Mouse (Mus musculus): ENCODE results near the gene Sf3a3. TPM values are rescaled to one million over a fixed set of nuclear protein-coding genes. Genes with fewer than 3 reads are reported as not detected.

The Sf3a3 gene
- polyA plus RNA-seq, 1 experiment from 2014 or later, result 145 TPM

- 74% methylated on average over 1 of the region's 1 CpGs for WGBS
- 0 out of 2 replicates have a peak, but pooled peaks cover 3% of the 10 kb centered on the region for H3K4me1 ChIP-seq (ENCODE audit: control insufficient read depth, insufficient read depth, low read length)
- no peak overlapping the region for H3K4me2 ChIP-seq (replicated peaks; ENCODE audit: low read depth, low read length)
- H3K9ac ChIP-seq (replicated peaks; ENCODE audit: low read depth, low read length), result no peak overlapping the region
- no peaks in the 10 kb centered on the region for H3K27me3 ChIP-seq (ENCODE audit: control insufficient read depth, insufficient read depth, low read length)
- no peaks in the 10 kb centered on the region for H3K9me3 ChIP-seq (ENCODE audit: control insufficient read depth, low read depth, low read length)
- H3K27ac ChIP-seq (ENCODE audit: low read length), result no peak overlapping the region
- no peaks in the 10 kb centered on the region for H3K36me3 ChIP-seq (ENCODE audit: control insufficient read depth, insufficient read depth, low read length)
- ATAC-seq (ENCODE audit: insufficient number of reproducible peaks, insufficient read depth, low FRiP score, low read depth), result no peak
- no peak overlapping the region for H3K4me3 ChIP-seq (ENCODE audit: low read depth, low read length)
Measured at GRCm38 (mm10) chr4:124738783-124739182, 24.2 kb downstream of the Sf3a3 start.

GRCm38 (mm10) chr4:124741376-124742343 lies 27.1 kb downstream of the Sf3a3 start, which contains the start of gene Inpp5b:
Inpp5b (plus strand) TSS chr4:124741850.
- Histone ChIP-seq H3K4me1 (ENCODE audit: control insufficient read depth, insufficient read depth, low read length) (0 out of 2 replicates have a peak, but pooled peaks cover 3% of the 10 kb centered on the region), H3K27me3 (ENCODE audit: control insufficient read depth, insufficient read depth, low read length) (no peaks in the 10 kb centered on the region), H3K4me3 (ENCODE audit: low read depth, low read length) (peak within 1 kb of the TSS; percentile 57), H3K9ac (replicated peaks; ENCODE audit: low read depth, low read length) (peak within 1 kb of the TSS; percentile 48), H3K4me2 (replicated peaks; ENCODE audit: low read depth, low read length) (peak within 1 kb of the TSS; percentile 57), H3K27ac (ENCODE audit: low read length) (no peak within 1 kb of the TSS), H3K9me3 (ENCODE audit: control insufficient read depth, low read depth, low read length) (no peaks in the 10 kb centered on the region), H3K36me3 (ENCODE audit: control insufficient read depth, insufficient read depth, low read length) (peaks cover 3% of the 10 kb centered on the region; the same call in 1 of the 2 replicates)
- peak; percentile 91; the same call in 1 of the 2 replicates for ATAC-seq (ENCODE audit: insufficient number of reproducible peaks, insufficient read depth, low FRiP score, low read depth)
- WGBS, result 14% methylated on average over 25 of the region's 25 CpGs

GRCm38 (mm10) chr4:124742839-124743238 lies 28.3 kb downstream of the Sf3a3 start:
- H3K4me1 ChIP-seq (ENCODE audit: control insufficient read depth, insufficient read depth, low read length), result 0 out of 2 replicates have a peak, but pooled peaks cover 3% of the 10 kb centered on the region
- no peak for ATAC-seq (ENCODE audit: insufficient number of reproducible peaks, insufficient read depth, low FRiP score, low read depth)
- no peaks in the 10 kb centered on the region for H3K9me3 ChIP-seq (ENCODE audit: control insufficient read depth, low read depth, low read length)
- WGBS, result 88% methylated on average over 11 of the region's 11 CpGs
- no peak overlapping the region for H3K27ac ChIP-seq (ENCODE audit: low read length)
- no peak overlapping the region for H3K4me2 ChIP-seq (replicated peaks; ENCODE audit: low read depth, low read length)
- no peaks in the 10 kb centered on the region for H3K27me3 ChIP-seq (ENCODE audit: control insufficient read depth, insufficient read depth, low read length)
- no peak overlapping the region for H3K4me3 ChIP-seq (ENCODE audit: low read depth, low read length)
- peaks cover 3% of the 10 kb centered on the region; the same call in 1 of the 2 replicates for H3K36me3 ChIP-seq (ENCODE audit: control insufficient read depth, insufficient read depth, low read length)
- H3K9ac ChIP-seq (replicated peaks; ENCODE audit: low read depth, low read length), result no peak overlapping the region

DNA sequence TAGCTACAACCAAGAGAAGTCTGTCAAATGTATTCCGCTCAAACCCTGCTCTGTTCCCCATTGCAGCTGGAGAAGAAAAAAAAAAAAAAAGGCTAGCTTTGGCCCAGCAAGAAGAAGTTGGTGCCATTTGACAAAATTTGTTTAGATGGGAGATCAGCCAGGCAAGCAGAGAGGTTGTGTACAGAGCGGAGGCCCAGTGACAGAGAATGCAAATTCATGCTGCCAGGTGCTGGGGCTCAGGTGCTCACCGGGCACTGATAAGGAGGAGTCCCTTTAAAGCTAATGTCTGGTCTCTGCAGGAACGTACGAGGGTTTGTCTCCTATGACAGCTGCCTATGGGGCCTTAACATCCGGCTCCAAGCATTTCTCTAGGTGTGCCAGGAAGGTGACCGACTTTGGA lies 32.0 kb downstream of the Sf3a3 start:
- Histone ChIP-seq H3K4me1 (ENCODE audit: control insufficient read depth, insufficient read depth, low read length) (peaks cover 4% of the 10 kb centered on the region; the same call in 1 of the 2 replicates), H3K27me3 (ENCODE audit: control insufficient read depth, insufficient read depth, low read length) (no peaks in the 10 kb centered on the region), H3K9ac (replicated peaks; ENCODE audit: low read depth, low read length) (no peak overlapping the region), H3K36me3 (ENCODE audit: control insufficient read depth, insufficient read depth, low read length) (peaks cover 3% of the 10 kb centered on the region; the same call in 1 of the 2 replicates), H3K27ac (ENCODE audit: low read length) (no peak overlapping the region), H3K9me3 (ENCODE audit: control insufficient read depth, low read depth, low read length) (no peaks in the 10 kb centered on the region), H3K4me2 (replicated peaks; ENCODE audit: low read depth, low read length) (no peak overlapping the region), H3K4me3 (ENCODE audit: low read depth, low read length) (no peak overlapping the region)
- WGBS, result 68% methylated on average over 7 of the region's 7 CpGs
- no peak for ATAC-seq (ENCODE audit: insufficient number of reproducible peaks, insufficient read depth, low FRiP score, low read depth)

GRCm38 (mm10) chr4:124747851-124748250 lies 33.3 kb downstream of the Sf3a3 start:
- 54% methylated on average over 4 of the region's 4 CpGs for WGBS
- Histone ChIP-seq H3K9me3 (ENCODE audit: control insufficient read depth, low read depth, low read length) (no peaks in the 10 kb centered on the region), H3K27ac (ENCODE audit: low read length) (no peak overlapping the region), H3K4me3 (ENCODE audit: low read depth, low read length) (no peak overlapping the region), H3K4me2 (replicated peaks; ENCODE audit: low read depth, low read length) (no peak overlapping the region), H3K36me3 (ENCODE audit: control insufficient read depth, insufficient read depth, low read length) (peaks cover 3% of the 10 kb centered on the region; the same call in 1 of the 2 replicates), H3K27me3 (ENCODE audit: control insufficient read depth, insufficient read depth, low read length) (no peaks in the 10 kb centered on the region), H3K4me1 (ENCODE audit: control insufficient read depth, insufficient read depth, low read length) (peaks cover 13% of the 10 kb centered on the region), H3K9ac (replicated peaks; ENCODE audit: low read depth, low read length) (no peak overlapping the region)
- ATAC-seq (ENCODE audit: insufficient number of reproducible peaks, insufficient read depth, low FRiP score, low read depth), result no peak

DNA sequence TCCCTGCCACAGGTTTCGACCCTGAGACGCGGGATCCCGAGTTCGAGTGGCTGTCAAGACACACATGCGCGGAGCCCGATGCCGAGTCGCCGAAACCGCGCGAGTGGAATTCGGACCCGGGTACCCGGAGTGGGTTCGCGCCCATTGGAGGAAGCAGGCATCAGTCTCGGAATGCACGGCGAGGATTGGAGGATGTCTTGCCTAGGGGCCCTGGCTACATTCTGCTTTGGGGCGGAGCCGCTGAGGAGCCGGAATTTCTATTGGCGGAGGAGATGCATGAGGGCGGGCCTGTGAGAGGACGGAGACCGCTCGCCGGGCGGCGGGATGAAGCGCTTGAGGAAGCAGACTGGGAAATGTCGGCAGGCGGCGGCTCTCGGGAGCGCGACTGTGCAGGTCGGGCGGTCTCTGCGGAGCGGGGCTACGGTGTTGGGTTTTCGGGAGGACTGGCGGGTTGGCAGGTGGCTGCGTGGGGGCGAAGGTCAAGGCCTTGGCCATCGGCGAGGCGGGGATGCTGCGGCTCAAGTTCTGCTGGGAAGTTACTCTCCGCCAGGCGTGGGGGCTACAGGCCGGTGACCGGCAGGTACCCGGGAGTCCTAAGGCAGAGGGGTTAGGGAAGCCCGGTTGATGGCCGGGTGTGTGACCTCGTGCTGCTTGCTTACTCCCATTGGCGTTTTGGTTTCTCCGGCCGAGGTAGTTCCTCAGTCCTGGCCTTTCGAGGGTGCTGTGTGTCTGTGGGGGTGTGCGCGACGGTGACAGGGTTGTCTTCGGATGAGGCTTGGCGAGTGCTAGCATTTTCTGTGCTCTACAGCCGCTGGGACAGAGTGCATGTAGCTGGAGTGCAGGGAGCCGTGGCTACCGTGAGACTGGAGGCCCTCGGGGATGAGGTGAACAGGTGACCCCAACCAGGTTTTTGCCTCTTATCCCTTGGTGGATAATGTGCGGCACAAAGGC lies 37.0 kb downstream of the Sf3a3 start:
- Histone ChIP-seq H3K27ac (ENCODE audit: low read length) (no peak overlapping the region), H3K4me3 (ENCODE audit: low read depth, low read length) (peak overlapping the region; percentile 64), H3K36me3 (ENCODE audit: control insufficient read depth, insufficient read depth, low read length) (no peaks in the 10 kb centered on the region), H3K9me3 (ENCODE audit: control insufficient read depth, low read depth, low read length) (no peaks in the 10 kb centered on the region), H3K27me3 (ENCODE audit: control insufficient read depth, insufficient read depth, low read length) (no peaks in the 10 kb centered on the region), H3K9ac (replicated peaks; ENCODE audit: low read depth, low read length) (peak overlapping the region; percentile 49), H3K4me1 (ENCODE audit: control insufficient read depth, insufficient read depth, low read length) (peaks cover 23% of the 10 kb centered on the region), H3K4me2 (replicated peaks; ENCODE audit: low read depth, low read length) (peak overlapping the region; percentile 93)
- ATAC-seq (ENCODE audit: insufficient number of reproducible peaks, insufficient read depth, low FRiP score, low read depth), result peak; percentile 99
- whole genome bisulfite sequencing, result under 1% methylated on average over 75 of the region's 75 CpGs

DNA sequence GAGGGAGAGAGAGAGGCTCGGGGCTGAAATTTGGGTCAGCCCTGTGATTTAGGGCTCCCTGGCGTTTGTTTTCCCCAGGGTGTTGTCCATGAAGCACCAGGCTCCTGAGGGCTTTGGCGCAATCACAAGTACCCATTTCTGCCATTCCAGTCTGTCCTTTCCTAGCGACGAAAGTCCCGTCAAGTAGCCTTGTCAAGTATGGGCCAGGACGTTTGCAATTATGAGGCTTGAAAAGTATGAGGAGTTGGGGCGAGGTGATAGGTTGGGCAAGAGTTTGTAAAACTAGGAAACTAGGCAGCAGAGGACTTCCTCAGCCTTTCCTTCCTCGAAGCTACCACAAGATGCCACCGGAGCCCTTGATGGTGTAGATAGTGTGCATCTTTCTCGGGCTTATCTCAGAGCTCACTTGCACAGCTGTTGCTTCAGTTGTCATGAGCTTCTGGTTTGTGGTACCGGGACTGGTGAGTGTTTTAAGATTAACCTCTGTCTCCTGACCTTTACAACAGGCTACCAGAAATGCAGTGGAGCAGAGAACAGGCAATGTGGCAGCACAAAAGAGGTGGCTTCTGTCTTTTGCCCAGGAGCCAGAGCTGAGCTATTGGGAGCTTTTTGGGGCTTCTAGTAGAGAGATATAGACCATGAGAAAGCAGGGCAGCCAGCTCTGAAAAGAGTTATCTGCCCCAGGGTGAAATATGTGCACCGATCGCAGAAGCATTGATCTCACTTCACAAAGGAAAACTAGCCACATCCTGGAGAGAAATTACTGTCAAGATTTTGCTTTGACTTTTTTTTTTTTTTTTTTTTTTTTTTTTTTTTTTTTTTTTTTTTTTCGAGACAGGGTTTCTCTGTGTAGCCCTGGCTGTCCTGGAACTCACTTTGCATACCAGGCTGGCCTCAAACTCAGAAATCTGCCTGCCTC lies 38.0 kb downstream of the Sf3a3 start:
- no peaks in the 10 kb centered on the region for H3K9me3 ChIP-seq (ENCODE audit: control insufficient read depth, low read depth, low read length)
- peak overlapping the region; percentile 93 for H3K4me2 ChIP-seq (replicated peaks; ENCODE audit: low read depth, low read length)
- no peak overlapping the region for H3K27ac ChIP-seq (ENCODE audit: low read length)
- no peaks in the 10 kb centered on the region for H3K27me3 ChIP-seq (ENCODE audit: control insufficient read depth, insufficient read depth, low read length)
- no peaks in the 10 kb centered on the region for H3K36me3 ChIP-seq (ENCODE audit: control insufficient read depth, insufficient read depth, low read length)
- peaks cover 23% of the 10 kb centered on the region for H3K4me1 ChIP-seq (ENCODE audit: control insufficient read depth, insufficient read depth, low read length)
- ATAC-seq (ENCODE audit: insufficient number of reproducible peaks, insufficient read depth, low FRiP score, low read depth), result no peak
- peak overlapping the region; percentile 49; the same call in 1 of the 2 replicates for H3K9ac ChIP-seq (replicated peaks; ENCODE audit: low read depth, low read length)
- H3K4me3 ChIP-seq (ENCODE audit: low read depth, low read length), result peak overlapping the region; percentile 64
- 23% methylated on average over 15 of the region's 15 CpGs for WGBS
